Mouse (Mus musculus) kidney, postnatal 10 days (tissue): ENCODE data around the gene Rbms2.
"Not testable (repeated sequence)": the region's sequence is repeated elsewhere in the genome, so short reads cannot be mapped to it uniquely, and the experiment has no call there.

ENCODE experiments used
- DNase-seq: peaks from one replicate; pipeline ENCODE4 v3.0.0; 2021; ENCODE audit warnings: mixed read lengths

The Rbms2 gene

GRCm38 (mm10) chr10:128090651-128091563 lies 89.2 kb downstream of the Rbms2 start:
- peak; percentile 92 for DNase-seq

- no peak for DNase-seq
Observed at GRCm38 (mm10) chr10:128089842-128090241, 90.3 kb downstream of the Rbms2 start.

GRCm38 (mm10) chr10:128088181-128088580 lies 91.9 kb downstream of the Rbms2 start:
- DNase-seq, result no peak

- not testable (repeated sequence) for DNase-seq
Observed at GRCm38 (mm10) chr10:128087216-128087615, 92.9 kb downstream of the Rbms2 start.

- peak; percentile 50 for DNase-seq
Observed at GRCm38 (mm10) chr10:128086391-128086790, 93.7 kb downstream of the Rbms2 start.

GRCm38 (mm10) chr10:128084160-128084559 lies 95.9 kb downstream of the Rbms2 start:
- no peak for DNase-seq

GRCm38 (mm10) chr10:128083688-128084087 lies 96.4 kb downstream of the Rbms2 start:
- DNase-seq, result peak; percentile 40

- peak; percentile 98 for DNase-seq
Observed at GRCm38 (mm10) chr10:128082880-128083421, 97.1 kb downstream of the Rbms2 start, which contains the start of gene Atp5b. Atp5b (plus strand) TSS chr10:128083273.

- DNase-seq, result no peak
Observed at GRCm38 (mm10) chr10:128082477-128082808, 97.7 kb downstream of the Rbms2 start.

GRCm38 (mm10) chr10:128081807-128082476 lies 98.2 kb downstream of the Rbms2 start:
- no peak for DNase-seq
